Mouse (Mus musculus): ENCODE results near the gene Gal3st3. TPM values are rescaled to one million over a fixed set of nuclear protein-coding genes. Genes with fewer than 3 reads are reported as not detected.

Gal3st3 gene
- polyA plus RNA-seq, 1 experiment, result 1.9 TPM

DNA sequence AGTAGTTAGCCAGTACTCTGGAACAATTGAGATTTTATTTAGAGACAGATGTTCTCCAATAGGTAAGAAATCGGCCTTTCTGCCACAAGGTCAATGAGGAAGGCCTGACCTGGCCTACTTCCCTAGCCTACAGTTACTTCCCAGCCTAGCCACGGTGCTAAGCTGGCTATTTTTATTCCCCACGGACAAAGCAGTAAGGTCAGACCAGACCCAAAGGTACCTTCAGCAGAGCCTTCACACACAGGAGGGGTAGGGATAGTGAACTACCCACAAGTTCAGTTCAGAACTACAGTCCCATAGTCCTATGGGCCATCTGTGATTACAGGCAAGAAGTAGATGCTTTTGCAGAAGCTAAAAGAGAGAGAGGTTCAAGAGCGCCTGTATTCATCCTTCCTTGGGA, 24.2 kb upstream of the Gal3st3 start:
- DNase-seq, result no peak

GRCm38 (mm10) chr19:5274641-5275040, 23.5 kb upstream of the Gal3st3 start:
- WGBS, result 78% methylated on average over 13 of the region's 13 CpGs
- no peak for TF ChIP-seq POLR2A (IDR thresholded peaks at IDR 0.05; ENCODE audit: borderline replicate concordance, extremely low read depth, low read depth, low read length)
- TF ChIP-seq CTCF (IDR thresholded peaks at IDR 0.05; ENCODE audit: insufficient read depth, low read length), result no peak
- no peak overlapping the region for H3K4me3 ChIP-seq (replicated peaks; ENCODE audit: extremely low read depth, low read depth, low read length)
- peaks cover 18% of the 10 kb centered on the region for H3K4me1 ChIP-seq (ENCODE audit: control insufficient read depth, insufficient read depth, low read length)
- DNase-seq, result no peak

More for the DNA sequence above, 24.2 kb upstream of the Gal3st3 start:
- 24% methylated on average over 4 of the region's 4 CpGs for WGBS
- Histone ChIP-seq H3K4me3 (replicated peaks; ENCODE audit: extremely low read depth, low read depth, low read length) (no peak overlapping the region), H3K4me1 (ENCODE audit: control insufficient read depth, insufficient read depth, low read length) (peaks cover 18% of the 10 kb centered on the region)
- TF ChIP-seq CTCF (IDR thresholded peaks at IDR 0.05; ENCODE audit: insufficient read depth, low read length) (no peak), POLR2A (IDR thresholded peaks at IDR 0.05; ENCODE audit: borderline replicate concordance, extremely low read depth, low read depth, low read length) (no peak)

- Histone ChIP-seq H3K4me1 (ENCODE audit: control insufficient read depth, insufficient read depth, low read length) (peaks cover 16% of the 10 kb centered on the region), H3K4me3 (replicated peaks; ENCODE audit: extremely low read depth, low read depth, low read length) (no peak overlapping the region)
- TF ChIP-seq POLR2A (IDR thresholded peaks at IDR 0.05; ENCODE audit: borderline replicate concordance, extremely low read depth, low read depth, low read length) (no peak), CTCF (IDR thresholded peaks at IDR 0.05; ENCODE audit: insufficient read depth, low read length) (no peak)
- WGBS, result 87% methylated on average over 5 of the region's 5 CpGs
- DNase-seq, result no peak
Measured at GRCm38 (mm10) chr19:5275736-5276135, 22.4 kb upstream of the Gal3st3 start.

DNA sequence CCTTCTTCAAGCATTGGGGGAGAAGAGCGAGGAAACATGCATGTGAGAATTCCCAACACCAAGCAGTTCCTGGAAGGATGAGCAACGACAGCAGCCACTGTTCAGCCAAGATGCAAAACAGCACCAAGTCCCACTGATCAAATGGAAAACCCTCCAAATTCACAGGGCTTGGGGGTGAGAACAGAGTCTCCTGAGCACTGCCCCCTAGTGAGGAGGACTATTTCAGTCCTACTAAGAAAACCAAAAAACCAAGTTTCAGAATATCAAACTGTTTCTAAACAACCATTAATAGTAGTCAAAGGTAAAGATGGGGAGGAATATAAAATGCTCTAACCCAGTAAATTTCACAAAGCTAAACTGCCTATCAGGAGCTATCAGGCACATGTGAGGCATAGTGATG, 21.6 kb upstream of the Gal3st3 start:
- no peak for DNase-seq
- Histone ChIP-seq H3K4me3 (replicated peaks; ENCODE audit: extremely low read depth, low read depth, low read length) (no peak overlapping the region), H3K4me1 (ENCODE audit: control insufficient read depth, insufficient read depth, low read length) (peaks cover 15% of the 10 kb centered on the region)
- 83% methylated on average over 2 of the region's 2 CpGs for WGBS
- TF ChIP-seq CTCF (IDR thresholded peaks at IDR 0.05; ENCODE audit: insufficient read depth, low read length) (no peak), POLR2A (IDR thresholded peaks at IDR 0.05; ENCODE audit: borderline replicate concordance, extremely low read depth, low read depth, low read length) (no peak)

GRCm38 (mm10) chr19:5277140-5277539, 21.0 kb upstream of the Gal3st3 start:
- WGBS, result 100% methylated on average over 3 of the region's 3 CpGs

DNA sequence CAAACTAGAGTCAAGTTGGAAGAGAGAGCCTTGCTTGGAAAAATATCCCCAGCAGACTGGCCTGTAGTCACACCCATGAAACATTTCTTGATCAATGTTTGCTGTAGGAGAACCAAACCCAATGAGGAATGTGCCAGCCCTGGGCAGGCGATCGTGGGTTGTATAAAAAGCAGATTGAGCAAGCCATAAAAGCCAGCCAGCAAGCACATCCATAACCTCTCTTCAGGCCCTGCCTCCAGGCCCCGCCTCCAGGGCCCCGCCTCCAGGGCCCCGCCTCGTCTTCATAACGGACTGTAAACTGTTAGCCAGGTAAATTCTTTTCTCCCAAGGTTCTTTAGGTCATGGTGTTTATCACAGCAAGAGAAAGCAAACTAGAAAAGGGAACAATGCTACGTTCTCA, 19.8 kb upstream of the Gal3st3 start:
- no peak overlapping the region for H3K4me3 ChIP-seq (replicated peaks; ENCODE audit: extremely low read depth, low read depth, low read length)
- no peak for DNase-seq
- TF ChIP-seq CTCF (IDR thresholded peaks at IDR 0.05; ENCODE audit: insufficient read depth, low read length) (no peak), POLR2A (IDR thresholded peaks at IDR 0.05; ENCODE audit: borderline replicate concordance, extremely low read depth, low read depth, low read length) (no peak)
- peaks cover 14% of the 10 kb centered on the region for H3K4me1 ChIP-seq (ENCODE audit: control insufficient read depth, insufficient read depth, low read length)
- 67% methylated on average over 8 of the region's 8 CpGs for WGBS

More at GRCm38 (mm10) chr19:5277140-5277539, 21.0 kb upstream of the Gal3st3 start:
- Histone ChIP-seq H3K4me1 (ENCODE audit: control insufficient read depth, insufficient read depth, low read length) (peaks cover 14% of the 10 kb centered on the region), H3K4me3 (replicated peaks; ENCODE audit: extremely low read depth, low read depth, low read length) (no peak overlapping the region)
- no peak for TF ChIP-seq POLR2A (IDR thresholded peaks at IDR 0.05; ENCODE audit: borderline replicate concordance, extremely low read depth, low read depth, low read length)
- TF ChIP-seq CTCF (IDR thresholded peaks at IDR 0.05; ENCODE audit: insufficient read depth, low read length), result no peak
- no peak for DNase-seq

DNA sequence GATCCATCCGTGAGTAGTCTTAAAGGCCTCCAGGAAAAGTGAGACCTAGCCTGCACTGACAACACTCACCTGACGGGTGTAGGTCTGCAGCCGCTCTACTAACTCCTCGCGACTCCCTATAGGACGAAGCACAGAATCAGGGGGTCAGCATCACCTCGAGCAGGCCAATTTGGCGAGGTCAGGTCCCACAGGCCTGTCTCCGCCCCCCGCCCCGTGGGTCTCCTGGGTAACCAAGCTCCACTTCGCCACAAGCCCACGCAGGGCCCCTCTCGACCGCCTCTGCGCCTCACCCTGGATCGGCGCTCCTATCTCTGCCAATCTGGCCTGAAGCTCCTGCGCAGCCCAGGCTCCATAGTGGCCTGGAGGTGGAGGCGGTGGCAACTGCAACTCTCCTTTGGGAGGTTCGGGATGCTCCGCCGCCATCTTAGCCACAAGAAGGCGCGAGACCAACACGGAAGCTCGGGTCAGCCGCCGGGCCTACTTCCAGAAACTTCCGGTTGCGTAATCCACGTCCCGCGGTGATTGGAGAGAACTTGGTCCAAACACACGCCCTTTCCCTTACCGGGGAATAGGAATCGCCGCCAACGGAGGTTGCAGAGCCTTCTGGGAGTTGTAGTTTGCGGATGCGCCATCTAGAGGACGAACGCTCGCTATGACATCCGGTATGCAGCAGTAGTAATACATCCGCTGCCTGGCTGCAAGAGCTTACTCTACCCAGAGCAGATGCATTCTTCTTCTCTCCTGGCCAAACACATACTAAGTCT, 3.0 kb upstream of the Gal3st3 start, which contains the start of gene Sf3b2:
TSS of gene Sf3b2 (minus strand) at position 484 of the 764 bp plus-strand sequence.
- 1% methylated on average over 46 of the region's 46 CpGs for WGBS
- peak; percentile 68; the same call in 1 of the 2 replicates for TF ChIP-seq POLR2A (IDR thresholded peaks at IDR 0.05; ENCODE audit: borderline replicate concordance, extremely low read depth, low read depth, low read length)
- peak; percentile 79 for TF ChIP-seq CTCF (IDR thresholded peaks at IDR 0.05; ENCODE audit: insufficient read depth, low read length)
- Histone ChIP-seq H3K4me1 (ENCODE audit: control insufficient read depth, insufficient read depth, low read length) (peaks cover 6% of the 10 kb centered on the region), H3K4me3 (replicated peaks; ENCODE audit: extremely low read depth, low read depth, low read length) (peak within 1 kb of the TSS; percentile 95)
- peak; percentile 98 for DNase-seq

DNA sequence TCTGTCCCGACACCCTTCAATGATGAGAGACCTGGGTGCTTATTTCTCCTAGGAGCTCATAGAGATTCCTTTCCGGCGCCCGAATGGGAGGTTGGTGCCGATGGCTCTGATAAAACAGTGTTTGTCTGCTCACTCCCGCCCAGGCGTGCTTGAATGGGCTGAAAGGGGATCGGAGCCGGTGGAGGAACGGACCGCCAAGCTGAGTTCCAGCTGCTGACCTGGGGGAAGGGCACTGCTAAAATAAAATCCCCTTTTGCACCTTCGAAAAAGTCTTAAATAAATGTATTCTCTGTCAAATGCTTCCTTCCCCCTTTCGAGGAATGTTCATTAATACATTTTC, 2.4 kb upstream of the Gal3st3 start:
- H3K4me3 ChIP-seq (replicated peaks; ENCODE audit: extremely low read depth, low read depth, low read length), result peak overlapping the region; percentile 50
- H3K4me1 ChIP-seq (ENCODE audit: control insufficient read depth, insufficient read depth, low read length), result peaks cover 6% of the 10 kb centered on the region
- WGBS, result 5% methylated on average over 13 of the region's 13 CpGs
- no peak for DNase-seq
- TF ChIP-seq CTCF (IDR thresholded peaks at IDR 0.05; ENCODE audit: insufficient read depth, low read length) (no peak), POLR2A (IDR thresholded peaks at IDR 0.05; ENCODE audit: borderline replicate concordance, extremely low read depth, low read depth, low read length) (no peak)

DNA sequence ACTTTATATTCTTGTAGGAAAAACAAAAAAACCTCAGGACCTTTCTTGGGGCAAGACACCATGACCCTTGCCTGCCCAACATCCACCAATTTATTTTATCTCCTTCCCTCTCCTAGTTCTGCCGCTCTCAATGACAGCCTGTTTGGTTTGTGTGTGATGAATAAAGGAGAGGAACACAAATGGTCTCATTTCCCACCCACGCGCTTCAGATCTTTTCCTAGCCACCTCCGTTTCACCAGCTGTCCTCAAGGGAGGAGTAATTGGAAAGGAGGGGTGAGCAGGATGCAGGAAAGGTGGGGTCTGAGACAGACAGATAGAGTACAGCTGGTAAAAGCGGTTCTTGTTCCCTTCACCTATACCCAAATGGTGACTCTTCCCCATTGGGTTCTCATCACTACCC, 1.5 kb upstream of the Gal3st3 start:
- Histone ChIP-seq H3K4me1 (ENCODE audit: control insufficient read depth, insufficient read depth, low read length) (peaks cover 6% of the 10 kb centered on the region), H3K4me3 (replicated peaks; ENCODE audit: extremely low read depth, low read depth, low read length) (no peak overlapping the region)
- no peak for DNase-seq
- 50% methylated on average over 5 of the region's 5 CpGs for WGBS
- no peak for TF ChIP-seq CTCF (IDR thresholded peaks at IDR 0.05; ENCODE audit: insufficient read depth, low read length)
- TF ChIP-seq POLR2A (IDR thresholded peaks at IDR 0.05; ENCODE audit: borderline replicate concordance, extremely low read depth, low read depth, low read length), result no peak

GRCm38 (mm10) chr19:5300588-5300987, 2.5 kb downstream of the Gal3st3 start:
- 75% methylated on average over 6 of the region's 6 CpGs for WGBS
- Histone ChIP-seq H3K4me3 (replicated peaks; ENCODE audit: extremely low read depth, low read depth, low read length) (no peak overlapping the region), H3K4me1 (ENCODE audit: control insufficient read depth, insufficient read depth, low read length) (no peaks in the 10 kb centered on the region)
- TF ChIP-seq CTCF (IDR thresholded peaks at IDR 0.05; ENCODE audit: insufficient read depth, low read length) (no peak), POLR2A (IDR thresholded peaks at IDR 0.05; ENCODE audit: borderline replicate concordance, extremely low read depth, low read depth, low read length) (no peak)
- DNase-seq, result no peak

Data from lung, adult 2 months (tissue).